Mouse (Mus musculus): ENCODE data around the gene Cyyr1. TPM values are rescaled to one million over a fixed set of nuclear protein-coding genes. Genes with fewer than 3 reads are reported as not detected.

Cyyr1 gene
- polyA plus RNA-seq, 1 experiment from 2014 or later, result 5.6 TPM

- Histone ChIP-seq H3K9ac (ENCODE audit: low read depth, low read length) (peak overlapping the region; percentile 61), H3K27ac (peak overlapping the region; percentile 57), H3K4me3 (replicated peaks; ENCODE audit: low read depth, low read length) (peak overlapping the region; percentile 49), H3K4me1 (replicated peaks; ENCODE audit: insufficient read depth, low read length) (0 out of 2 replicates have a peak, but pooled peaks cover 4% of the 10 kb centered on the region), H3K27me3 (ENCODE audit: insufficient read depth, low read length) (no peaks in the 10 kb centered on the region), H3K36me3 (ENCODE audit: insufficient read depth, low read length) (no peaks in the 10 kb centered on the region), H3K4me2 (ENCODE audit: low read length) (peak overlapping the region; percentile 82), H3K9me3 (replicated peaks; ENCODE audit: low read length) (no peaks in the 10 kb centered on the region)
- no peak for TF ChIP-seq CTCF (IDR thresholded peaks at IDR 0.05; ENCODE audit: low read depth)
- DNase-seq (ENCODE audit: low spot score) (peak; percentile 46), ATAC-seq (replicated peaks; ENCODE audit: low FRiP score, low read depth) (peak; percentile 58)
- WGBS, result under 1% methylated on average over 25 of the region's 25 CpGs
Observed at GRCm38 (mm10) chr16:85549971-85550567, 3.1 kb downstream of the Cyyr1 start.

- H3K9ac ChIP-seq (ENCODE audit: low read depth, low read length), result no peak overlapping the region
- H3K4me3 ChIP-seq (replicated peaks; ENCODE audit: low read depth, low read length), result no peak overlapping the region
- peak overlapping the region; percentile 25; the same call in 1 of the 2 replicates for H3K27ac ChIP-seq
- H3K36me3 ChIP-seq (ENCODE audit: insufficient read depth, low read length), result no peaks in the 10 kb centered on the region
- no peak for ATAC-seq (replicated peaks; ENCODE audit: low FRiP score, low read depth)
- H3K9me3 ChIP-seq (replicated peaks; ENCODE audit: low read length), result no peaks in the 10 kb centered on the region
- DNase-seq (ENCODE audit: low spot score), result peak; percentile 29
- H3K4me2 ChIP-seq (ENCODE audit: low read length), result peak overlapping the region; percentile 31; the same call in 1 of the 2 replicates
- no peak for TF ChIP-seq CTCF (IDR thresholded peaks at IDR 0.05; ENCODE audit: low read depth)
- 0 out of 2 replicates have a peak, but pooled peaks cover 4% of the 10 kb centered on the region for H3K4me1 ChIP-seq (replicated peaks; ENCODE audit: insufficient read depth, low read length)
- 42% methylated on average over 6 of the region's 6 CpGs for WGBS
- no peaks in the 10 kb centered on the region for H3K27me3 ChIP-seq (ENCODE audit: insufficient read depth, low read length)
Observed at GRCm38 (mm10) chr16:85546519-85546918, 6.7 kb downstream of the Cyyr1 start.

- no peak overlapping the region for H3K9ac ChIP-seq (ENCODE audit: low read depth, low read length)
- no peak for TF ChIP-seq CTCF (IDR thresholded peaks at IDR 0.05; ENCODE audit: low read depth)
- ATAC-seq (replicated peaks; ENCODE audit: low FRiP score, low read depth) (no peak), DNase-seq (ENCODE audit: low spot score) (no peak)
- H3K4me3 ChIP-seq (replicated peaks; ENCODE audit: low read depth, low read length), result no peak overlapping the region
- 55% methylated on average over 4 of the region's 4 CpGs for WGBS
- no peak overlapping the region for H3K4me2 ChIP-seq (ENCODE audit: low read length)
- no peaks in the 10 kb centered on the region for H3K4me1 ChIP-seq (replicated peaks; ENCODE audit: insufficient read depth, low read length)
- no peak overlapping the region for H3K27ac ChIP-seq
- no peaks in the 10 kb centered on the region for H3K27me3 ChIP-seq (ENCODE audit: insufficient read depth, low read length)
- H3K36me3 ChIP-seq (ENCODE audit: insufficient read depth, low read length), result no peaks in the 10 kb centered on the region
- no peaks in the 10 kb centered on the region for H3K9me3 ChIP-seq (replicated peaks; ENCODE audit: low read length)
Observed at GRCm38 (mm10) chr16:85541676-85542273, 11.4 kb downstream of the Cyyr1 start.

GRCm38 (mm10) chr16:85541023-85541422 lies 12.2 kb downstream of the Cyyr1 start:
- H3K9ac ChIP-seq (ENCODE audit: low read depth, low read length), result no peak overlapping the region
- H3K9me3 ChIP-seq (replicated peaks; ENCODE audit: low read length), result no peaks in the 10 kb centered on the region
- 78% methylated on average over 6 of the region's 6 CpGs for WGBS
- no peaks in the 10 kb centered on the region for H3K4me1 ChIP-seq (replicated peaks; ENCODE audit: insufficient read depth, low read length)
- DNase-seq (ENCODE audit: low spot score), result no peak
- TF ChIP-seq CTCF (IDR thresholded peaks at IDR 0.05; ENCODE audit: low read depth), result no peak
- no peaks in the 10 kb centered on the region for H3K36me3 ChIP-seq (ENCODE audit: insufficient read depth, low read length)
- no peak for ATAC-seq (replicated peaks; ENCODE audit: low FRiP score, low read depth)
- H3K27ac ChIP-seq, result no peak overlapping the region
- no peak overlapping the region for H3K4me3 ChIP-seq (replicated peaks; ENCODE audit: low read depth, low read length)
- no peaks in the 10 kb centered on the region for H3K27me3 ChIP-seq (ENCODE audit: insufficient read depth, low read length)
- H3K4me2 ChIP-seq (ENCODE audit: low read length), result no peak overlapping the region

GRCm38 (mm10) chr16:85538367-85538766 lies 14.8 kb downstream of the Cyyr1 start:
- H3K27me3 ChIP-seq (ENCODE audit: insufficient read depth, low read length), result no peaks in the 10 kb centered on the region
- no peaks in the 10 kb centered on the region for H3K9me3 ChIP-seq (replicated peaks; ENCODE audit: low read length)
- 59% methylated on average over 5 of the region's 5 CpGs for WGBS
- H3K4me1 ChIP-seq (replicated peaks; ENCODE audit: insufficient read depth, low read length), result no peaks in the 10 kb centered on the region
- no peak overlapping the region for H3K9ac ChIP-seq (ENCODE audit: low read depth, low read length)
- ATAC-seq (replicated peaks; ENCODE audit: low FRiP score, low read depth) (no peak), DNase-seq (ENCODE audit: low spot score) (no peak)
- TF ChIP-seq CTCF (IDR thresholded peaks at IDR 0.05; ENCODE audit: low read depth), result no peak
- H3K4me3 ChIP-seq (replicated peaks; ENCODE audit: low read depth, low read length), result no peak overlapping the region
- no peak overlapping the region for H3K4me2 ChIP-seq (ENCODE audit: low read length)
- no peak overlapping the region for H3K27ac ChIP-seq
- H3K36me3 ChIP-seq (ENCODE audit: insufficient read depth, low read length), result no peaks in the 10 kb centered on the region

- 88% methylated on average over 8 of the region's 8 CpGs for WGBS
- Histone ChIP-seq H3K4me1 (replicated peaks; ENCODE audit: insufficient read depth, low read length) (no peaks in the 10 kb centered on the region), H3K4me2 (ENCODE audit: low read length) (no peak overlapping the region), H3K9me3 (replicated peaks; ENCODE audit: low read length) (no peaks in the 10 kb centered on the region), H3K36me3 (ENCODE audit: insufficient read depth, low read length) (no peaks in the 10 kb centered on the region), H3K9ac (ENCODE audit: low read depth, low read length) (no peak overlapping the region), H3K4me3 (replicated peaks; ENCODE audit: low read depth, low read length) (no peak overlapping the region), H3K27me3 (ENCODE audit: insufficient read depth, low read length) (no peaks in the 10 kb centered on the region), H3K27ac (no peak overlapping the region)
- DNase-seq (ENCODE audit: low spot score), result no peak
- TF ChIP-seq CTCF (IDR thresholded peaks at IDR 0.05; ENCODE audit: low read depth), result no peak
- no peak for ATAC-seq (replicated peaks; ENCODE audit: low FRiP score, low read depth)
Observed at GRCm38 (mm10) chr16:85536075-85536474, 17.1 kb downstream of the Cyyr1 start.
